Mouse (Mus musculus) megakaryocyte, embryonic 14.5 days (primary cell): ENCODE measurements around the gene Plin4. TPM values are rescaled to one million over a fixed set of nuclear protein-coding genes. Genes with fewer than 3 reads are reported as not detected.
"Not testable (repeated sequence)": the region's sequence is repeated elsewhere in the genome, so short reads cannot be mapped to it uniquely, and the experiment has no call there.

ENCODE experiments used
- H3K27me3 ChIP-seq: replicated peaks from 2 replicates; pipeline ENCODE3; 2012; ENCODE audit warnings: inconsistent platforms
- H3K36me3 ChIP-seq: replicated peaks from 2 replicates; pipeline ENCODE3; 2012; ENCODE audit warnings: low read length, inconsistent platforms, mixed read lengths
- H3K4me1 ChIP-seq: 2 replicates; pipeline ENCODE4 v1.6.1; 2012; ENCODE audit warnings: inconsistent platforms
- H3K4me3 ChIP-seq: replicated peaks from 2 replicates; pipeline ENCODE3; 2012; ENCODE audit warnings: moderate library complexity, mild to moderate bottlenecking, inconsistent platforms
- H3K9me3 ChIP-seq: 2 replicates; pipeline ENCODE4 v1.6.1; 2012; ENCODE audit warnings: inconsistent platforms
- FLI1 ChIP-seq: IDR thresholded peaks from 2 replicates; pipeline ENCODE4 v1.6.1; 2012; ENCODE audit warnings: low read length, inconsistent platforms, mixed read lengths
- GATA1 ChIP-seq: IDR thresholded peaks from 3 replicates; pipeline ENCODE4 v1.6.1; 2012; ENCODE audit warnings: mixed read lengths, low read length, inconsistent platforms, borderline replicate concordance
- polyA plus RNA-seq: library from polyadenylated mRNA; stranded (reverse); fragments of >175 nt; gene quantifications from 2 replicates; pipeline ENCODE4 v1.2.3, GENCODE M21; 2012; ENCODE audit warnings: low replicate concordance; ENCODE audit not compliant: insufficient read depth

Plin4 gene
- polyA plus RNA-seq, 1 experiment: not detected

DNA sequence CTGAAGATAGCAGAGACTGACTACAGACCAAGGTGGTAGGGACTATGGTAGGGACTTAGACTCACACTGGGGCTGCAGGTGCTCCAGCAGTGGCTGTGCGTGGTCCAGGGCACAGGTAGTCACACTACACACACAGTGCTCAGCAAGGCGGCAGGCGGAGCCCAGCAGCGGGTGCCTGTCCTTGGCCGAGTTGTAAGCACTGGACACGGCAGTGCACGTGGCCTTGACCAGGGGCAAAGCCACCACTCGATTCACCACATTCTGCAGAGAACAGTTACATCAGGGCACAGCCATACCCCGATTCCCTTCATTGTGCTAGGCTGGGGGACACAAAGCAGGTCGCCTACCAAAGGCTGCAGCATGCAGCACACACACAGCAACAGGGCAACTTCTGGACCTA, 6.6 kb upstream of the Plin4 start:
- H3K4me1 ChIP-seq: peaks cover 67% of the 10 kb centered on the region

DNA sequence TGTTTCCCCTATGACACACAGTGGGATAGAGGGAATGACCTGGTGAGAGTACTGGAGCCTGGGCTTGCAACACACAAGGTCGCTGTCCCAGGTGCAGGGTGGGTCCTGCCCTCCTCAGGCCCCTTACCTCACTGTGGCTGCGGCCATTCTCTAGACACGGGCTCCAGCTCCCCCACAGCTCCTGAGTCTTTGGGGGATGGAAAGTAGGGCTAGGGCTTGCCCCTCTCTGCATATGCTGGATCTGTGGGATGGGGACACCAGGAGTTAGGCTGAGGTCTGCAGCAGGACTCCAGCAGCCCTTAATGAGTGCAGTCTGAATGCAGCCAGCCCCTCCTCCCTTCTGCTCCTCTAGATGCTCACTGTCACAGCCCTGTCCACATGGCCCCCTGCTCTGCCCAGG, 3.1 kb upstream of the Plin4 start:
- Histone ChIP-seq H3K27me3 (peaks cover 26% of the 10 kb centered on the region), H3K36me3 (peaks cover 43% of the 10 kb centered on the region), H3K4me1 (peaks cover 36% of the 10 kb centered on the region), H3K4me3 (peak overlapping the region; percentile 47), H3K9me3 (no peaks in the 10 kb centered on the region)
- TF ChIP-seq FLI1: no peak
- TF ChIP-seq GATA1: no peak

More for the DNA sequence above, 6.6 kb upstream of the Plin4 start:
- H3K4me3 ChIP-seq: no peak overlapping the region
- TF ChIP-seq GATA1 (no peak), FLI1 (no peak)
- peaks cover 13% of the 10 kb centered on the region for H3K36me3 ChIP-seq
- H3K9me3 ChIP-seq: no peaks in the 10 kb centered on the region
- peaks cover 57% of the 10 kb centered on the region for H3K27me3 ChIP-seq

DNA sequence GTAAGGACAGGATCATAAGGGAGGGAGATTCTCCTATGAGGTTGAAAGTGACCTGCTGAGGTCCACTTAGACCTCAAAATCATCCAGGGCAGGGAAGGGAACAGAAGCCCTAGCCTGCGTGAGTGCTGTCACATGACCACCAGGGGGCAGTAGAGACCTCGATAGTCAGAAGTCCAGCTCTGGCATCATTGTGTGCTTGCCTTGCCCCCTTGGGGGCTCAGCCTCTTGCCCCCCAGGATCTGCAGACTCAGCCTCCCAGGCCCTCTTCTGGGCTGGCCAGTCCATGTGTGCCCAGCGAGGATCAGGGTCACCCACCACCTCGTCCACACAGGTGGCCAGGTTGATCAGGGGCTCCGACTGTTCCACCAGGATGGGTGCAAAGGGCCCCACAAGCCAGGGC, 2.3 kb upstream of the Plin4 start:
- H3K36me3 ChIP-seq: peaks cover 52% of the 10 kb centered on the region
- TF ChIP-seq FLI1: no peak
- no peak for TF ChIP-seq GATA1
- no peak overlapping the region for H3K4me3 ChIP-seq
- no peaks in the 10 kb centered on the region for H3K9me3 ChIP-seq
- peaks cover 20% of the 10 kb centered on the region for H3K27me3 ChIP-seq
- H3K4me1 ChIP-seq: peaks cover 28% of the 10 kb centered on the region

DNA sequence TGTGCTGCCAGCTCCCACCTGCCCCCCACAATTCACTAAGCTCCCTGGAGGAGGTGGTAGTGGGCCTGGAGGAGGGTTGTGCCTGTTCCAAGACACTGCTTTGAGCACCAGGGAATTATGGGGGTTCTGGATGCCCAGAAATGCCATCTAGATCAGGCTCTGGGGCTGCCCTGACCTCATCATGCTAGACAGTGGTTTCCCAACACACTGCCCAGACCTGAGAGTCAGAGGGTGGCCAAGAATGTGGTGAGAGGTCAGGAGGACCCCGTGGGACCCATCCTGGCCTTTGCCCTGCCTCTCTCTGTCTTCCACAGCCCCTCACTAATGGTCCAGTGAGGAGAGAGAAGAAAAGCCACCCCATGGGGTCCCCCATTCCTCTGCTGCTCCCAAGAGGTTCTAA, 1.4 kb upstream of the Plin4 start:
- Histone ChIP-seq H3K4me1 (peaks cover 24% of the 10 kb centered on the region), H3K4me3 (no peak overlapping the region), H3K36me3 (peaks cover 53% of the 10 kb centered on the region), H3K9me3 (no peaks in the 10 kb centered on the region), H3K27me3 (peaks cover 11% of the 10 kb centered on the region)
- TF ChIP-seq GATA1: no peak
- TF ChIP-seq FLI1: no peak

DNA sequence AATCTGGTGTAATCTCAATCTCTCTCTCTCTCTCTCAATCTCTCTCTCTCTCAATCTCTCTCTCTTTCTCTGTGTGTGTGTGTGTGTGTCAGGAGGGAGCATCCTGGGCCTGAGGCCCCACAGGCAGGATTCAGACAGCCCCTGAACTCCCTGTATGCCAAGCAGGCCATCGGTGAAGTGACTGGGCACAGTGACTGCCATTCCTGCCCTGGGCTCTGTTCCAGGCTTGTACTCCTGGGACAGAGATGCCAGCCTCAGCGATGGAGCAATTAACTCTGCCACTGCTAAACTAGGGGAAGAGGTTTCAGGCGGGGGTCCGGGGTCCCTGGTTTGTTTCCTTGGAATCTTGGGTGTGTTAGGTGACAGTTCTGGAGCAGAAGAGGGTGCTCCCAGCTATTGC, 968 bp upstream of the Plin4 start:
- H3K9me3 ChIP-seq: no peaks in the 10 kb centered on the region
- H3K4me1 ChIP-seq: peaks cover 24% of the 10 kb centered on the region
- TF ChIP-seq FLI1 (no peak), GATA1 (no peak)
- H3K36me3 ChIP-seq: peaks cover 53% of the 10 kb centered on the region
- peaks cover 7% of the 10 kb centered on the region for H3K27me3 ChIP-seq
- H3K4me3 ChIP-seq: no peak overlapping the region

DNA sequence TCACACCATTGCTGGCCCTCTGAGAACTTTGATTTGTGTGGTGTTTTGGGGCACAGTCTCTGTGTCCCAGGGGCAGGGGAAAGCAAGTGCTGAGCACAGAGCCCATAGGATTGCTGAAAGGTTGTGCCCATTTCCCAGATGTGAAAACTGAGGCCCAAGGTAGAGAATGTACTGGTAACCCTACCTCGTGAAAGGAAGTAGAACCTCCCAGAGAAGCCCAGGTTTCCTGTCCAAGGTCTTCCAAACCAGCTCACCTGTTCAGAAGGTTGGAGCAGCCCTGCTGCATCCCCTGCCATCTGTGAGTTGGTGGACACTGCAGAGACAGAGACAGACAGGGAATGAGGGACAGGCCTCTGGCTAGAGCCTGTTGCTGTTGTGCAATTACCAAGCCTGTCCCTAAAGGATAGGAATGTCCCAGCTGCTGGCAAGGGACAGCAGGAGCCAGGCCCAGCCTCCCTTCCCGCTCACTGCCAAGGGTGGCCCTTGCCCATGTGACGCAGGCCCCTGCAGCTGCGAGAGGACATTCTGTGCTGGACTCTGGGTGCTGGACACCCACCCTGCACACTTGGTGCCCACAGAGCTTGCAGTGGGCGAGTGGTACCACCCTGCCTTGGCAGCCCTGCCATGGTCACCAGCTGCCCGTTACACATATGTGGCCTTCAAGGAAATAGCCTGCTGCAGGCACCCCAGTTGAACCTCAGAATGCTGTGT, 1.1 kb downstream of the Plin4 start:
- Histone ChIP-seq H3K4me3 (no peak overlapping the region), H3K36me3 (peaks cover 59% of the 10 kb centered on the region), H3K9me3 (no peaks in the 10 kb centered on the region), H3K4me1 (peaks cover 13% of the 10 kb centered on the region), H3K27me3 (no peaks in the 10 kb centered on the region)
- TF ChIP-seq GATA1 (no peak), FLI1 (no peak)

DNA sequence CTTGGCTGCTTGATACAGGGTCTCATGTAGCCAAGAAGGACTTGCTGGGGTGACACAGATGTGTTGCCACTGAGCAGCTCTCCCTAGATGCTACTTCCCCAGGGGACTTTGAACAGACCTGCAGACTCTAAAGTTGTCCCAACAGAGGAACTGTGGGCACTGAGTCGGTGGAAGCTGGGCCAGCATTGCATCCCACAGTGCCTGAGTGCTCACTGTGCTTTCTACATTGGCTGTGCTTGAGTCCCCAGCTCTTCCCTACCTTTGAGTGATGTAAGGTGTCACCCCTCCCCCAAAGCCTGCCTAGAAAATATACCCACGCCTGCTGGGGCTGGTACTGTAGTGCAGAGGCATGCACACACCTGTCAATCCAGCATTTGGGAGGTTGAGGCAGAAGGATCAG, 1.9 kb downstream of the Plin4 start:
- Histone ChIP-seq H3K27me3 (no peaks in the 10 kb centered on the region), H3K4me1 (peaks cover 13% of the 10 kb centered on the region), H3K4me3 (no peak overlapping the region), H3K36me3 (peaks cover 62% of the 10 kb centered on the region), H3K9me3 (no peaks in the 10 kb centered on the region)
- TF ChIP-seq FLI1: no peak
- TF ChIP-seq GATA1: no peak

DNA sequence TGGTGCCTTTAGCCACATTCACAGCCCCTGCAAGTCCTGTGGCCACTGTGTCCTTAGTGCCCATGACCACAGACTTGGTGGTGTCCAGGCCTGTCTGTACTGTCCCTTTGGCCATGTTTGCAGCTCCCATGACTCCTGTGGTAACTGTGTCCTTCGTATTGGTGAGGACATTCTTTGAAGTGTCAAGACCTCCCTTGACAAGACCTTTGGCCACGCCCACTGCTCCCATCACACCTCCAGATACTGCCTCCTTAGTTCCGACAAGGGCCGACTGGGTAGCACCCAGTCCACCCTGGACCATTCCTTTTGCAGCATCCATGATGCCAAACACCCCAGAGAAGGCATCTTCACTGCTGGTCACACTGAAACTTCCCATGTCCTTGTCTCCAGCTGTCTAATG, 2.6 kb downstream of the Plin4 start:
- Histone ChIP-seq H3K27me3 (no peaks in the 10 kb centered on the region), H3K4me3 (no peak overlapping the region), H3K36me3 (peaks cover 62% of the 10 kb centered on the region), H3K4me1 (peaks cover 19% of the 10 kb centered on the region), H3K9me3 (no peaks in the 10 kb centered on the region)
- TF ChIP-seq GATA1 (no peak), FLI1 (no peak)

DNA sequence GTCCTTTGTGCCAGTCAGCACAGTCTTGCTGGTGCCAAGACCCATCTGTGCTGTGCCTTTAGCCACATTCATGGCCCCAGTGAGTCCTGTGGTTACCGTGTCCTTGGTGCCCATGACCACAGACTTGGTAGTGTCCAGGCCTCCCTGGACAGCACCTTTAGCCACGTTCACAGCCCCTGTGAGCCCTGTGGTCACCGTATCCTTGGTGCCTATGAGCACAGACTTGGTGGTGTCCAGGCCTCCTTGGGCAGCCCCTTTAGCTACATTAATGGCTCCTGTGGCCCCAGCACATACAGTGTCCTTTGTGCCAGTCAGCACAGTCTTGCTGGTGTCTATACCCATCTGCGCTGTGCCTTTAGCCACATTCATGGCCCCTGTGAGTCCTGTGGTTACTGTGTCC, 3.2 kb downstream of the Plin4 start:
- not testable (repeated sequence) for H3K27me3 ChIP-seq, H3K4me3 ChIP-seq, H3K9me3 ChIP-seq
- peaks cover 22% of the 10 kb centered on the region for H3K4me1 ChIP-seq
- peaks cover 66% of the 10 kb centered on the region for H3K36me3 ChIP-seq

DNA sequence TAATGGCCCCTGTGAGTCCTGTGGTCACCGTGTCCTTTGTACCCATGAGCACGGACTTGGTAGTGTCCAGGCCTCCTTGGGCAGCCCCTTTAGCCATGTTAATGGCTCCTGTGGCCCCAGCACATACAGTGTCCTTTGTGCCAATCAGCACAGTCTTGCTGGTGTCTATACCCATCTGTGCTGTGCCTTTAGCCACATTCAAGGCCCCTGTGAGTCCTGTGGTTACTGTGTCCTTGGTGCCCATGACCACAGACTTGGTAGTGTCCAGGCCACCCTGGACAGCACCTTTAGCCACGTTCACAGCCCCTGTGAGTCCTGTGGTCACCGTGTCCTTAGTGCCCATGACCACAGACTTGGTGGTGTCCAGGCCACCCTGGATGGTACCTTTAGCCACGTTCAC, 4.8 kb downstream of the Plin4 start:
- H3K4me3 ChIP-seq, H3K27me3 ChIP-seq, H3K9me3 ChIP-seq: not testable (repeated sequence)
- peaks cover 30% of the 10 kb centered on the region for H3K4me1 ChIP-seq
- H3K36me3 ChIP-seq: peaks cover 73% of the 10 kb centered on the region

DNA sequence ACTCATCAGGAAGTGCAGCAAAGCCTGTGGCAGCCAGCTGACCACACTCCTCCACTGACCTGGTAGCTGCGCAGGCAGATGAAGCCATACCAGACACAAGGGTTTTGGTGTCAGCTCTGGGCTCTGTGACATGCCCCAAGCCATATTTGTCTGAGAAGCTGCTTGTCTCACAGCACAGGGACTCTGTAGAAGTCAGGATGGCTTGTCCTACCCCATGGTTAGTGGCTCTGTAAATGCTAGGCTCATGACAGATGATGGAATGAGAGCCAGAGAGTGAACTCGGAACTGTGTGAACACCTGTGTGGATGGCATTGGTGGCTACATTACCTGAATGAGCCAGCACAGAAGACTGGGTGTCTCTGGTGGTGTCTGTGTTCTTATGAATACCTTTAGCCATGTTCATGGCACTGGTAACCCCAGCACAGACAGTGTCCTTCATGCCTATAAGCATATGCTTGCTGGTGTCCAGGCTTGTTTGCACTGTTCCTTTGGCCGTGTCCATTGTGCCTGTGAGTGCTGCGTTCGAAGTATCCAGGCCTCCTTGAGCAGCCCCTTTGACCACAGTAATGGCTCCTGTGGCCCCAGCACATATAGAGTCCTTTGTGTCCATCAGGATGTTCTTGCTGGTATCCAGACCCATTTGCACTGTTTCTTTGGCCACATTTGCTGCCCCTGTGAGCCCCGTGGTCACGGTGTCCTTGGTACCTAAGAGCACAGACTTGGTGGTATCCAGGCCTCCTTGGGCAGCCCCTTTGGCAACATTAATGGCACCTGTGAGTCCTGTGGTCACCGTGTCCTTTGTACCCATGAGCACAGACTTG, 5.9 kb downstream of the Plin4 start:
- H3K36me3 ChIP-seq: peaks cover 72% of the 10 kb centered on the region
- H3K4me1 ChIP-seq: peaks cover 30% of the 10 kb centered on the region
- H3K27me3 ChIP-seq: no peaks in the 10 kb centered on the region
- no peak for TF ChIP-seq GATA1
- TF ChIP-seq FLI1: no peak
- H3K9me3 ChIP-seq: no peaks in the 10 kb centered on the region
- no peak overlapping the region for H3K4me3 ChIP-seq
